Mouse (Mus musculus) lung, adult 18-20 months (tissue): ENCODE measurements around the gene 2210016F16Rik.
A peak's percentile ranks its signal among the peaks of the same experiment; 100 is the strongest.
"Not testable (repeated sequence)": the region's sequence is repeated elsewhere in the genome, so short reads cannot be mapped to it uniquely, and the experiment has no call there.

ENCODE experiments used
- DNase-seq, 2 experiments: peaks; one replicate each; pipeline ENCODE4 v3.0.0; 2022; ENCODE audit warnings: mixed read lengths in 2 of 2

The 2210016F16Rik gene

GRCm38 (mm10) chr13:58372278-58373152, 12.5 kb downstream of the 2210016F16Rik start:
- peak in 1 of 2 experiments; percentile 37 for DNase-seq

GRCm38 (mm10) chr13:58368835-58369234, 16.2 kb downstream of the 2210016F16Rik start:
- no peak for DNase-seq

GRCm38 (mm10) chr13:58367641-58368040, 17.4 kb downstream of the 2210016F16Rik start:
- DNase-seq: no peak

- DNase-seq: no peak
These were observed 18.7 kb downstream of the 2210016F16Rik start for GRCm38 (mm10) chr13:58366373-58366772.

DNA sequence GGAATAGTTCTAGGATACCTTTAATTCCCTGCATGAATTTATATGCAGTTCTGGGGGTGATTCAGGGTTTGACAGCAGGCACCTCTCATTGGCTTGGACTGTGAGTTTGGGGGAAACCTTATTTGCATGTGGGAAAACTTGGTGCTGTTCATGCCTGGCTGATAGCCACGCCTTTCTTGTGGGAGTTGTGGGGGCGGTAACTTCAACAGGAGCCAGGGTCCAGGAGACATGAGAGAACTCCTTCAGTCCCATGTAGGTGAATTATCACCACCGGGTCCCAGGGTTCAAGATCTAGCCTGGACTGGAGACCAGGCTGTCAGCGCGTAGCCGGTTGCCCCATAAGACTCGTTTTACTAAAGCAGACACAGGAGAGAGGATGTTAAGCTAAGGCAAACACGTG, 19.8 kb downstream of the 2210016F16Rik start:
- DNase-seq: not testable (repeated sequence)

DNA sequence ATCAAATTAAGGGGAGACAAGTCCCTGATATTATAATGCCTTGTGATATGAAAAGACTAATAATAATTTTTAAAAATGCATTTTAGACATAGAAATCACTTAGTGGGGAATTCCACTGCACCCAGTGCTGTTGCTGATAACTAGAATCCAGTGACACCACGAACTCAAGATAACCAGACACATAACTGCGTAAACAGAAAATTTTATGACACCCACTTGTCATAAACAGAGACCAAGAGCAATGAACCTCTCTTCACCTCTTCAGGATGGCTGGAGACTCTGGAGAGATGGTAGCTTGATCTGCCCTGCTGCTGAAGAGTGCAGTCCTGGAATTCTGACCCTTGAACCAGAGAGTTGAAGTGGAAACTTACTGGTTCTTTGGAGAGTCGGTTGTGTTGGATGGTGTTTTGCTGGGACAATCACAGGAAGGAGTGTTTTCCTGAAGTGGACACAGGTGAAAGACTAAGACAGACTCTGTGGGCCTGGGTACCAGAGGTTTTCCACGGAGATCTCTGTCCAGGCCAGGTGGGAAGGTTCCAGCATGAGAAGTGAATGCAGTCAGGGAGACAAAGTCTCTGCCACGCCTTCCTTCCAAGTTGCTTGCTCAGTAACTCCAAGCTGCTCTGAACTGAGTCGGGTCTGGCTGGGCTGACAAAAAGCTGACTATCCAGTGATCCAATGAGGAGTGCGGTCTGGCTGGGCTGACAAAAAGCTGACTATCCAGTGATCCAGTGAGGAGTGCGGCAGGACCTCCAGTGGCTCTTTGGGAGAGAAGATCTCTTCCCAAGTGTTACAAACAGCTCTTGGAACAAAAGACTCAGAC, 20.5 kb downstream of the 2210016F16Rik start:
- no peak for DNase-seq

DNA sequence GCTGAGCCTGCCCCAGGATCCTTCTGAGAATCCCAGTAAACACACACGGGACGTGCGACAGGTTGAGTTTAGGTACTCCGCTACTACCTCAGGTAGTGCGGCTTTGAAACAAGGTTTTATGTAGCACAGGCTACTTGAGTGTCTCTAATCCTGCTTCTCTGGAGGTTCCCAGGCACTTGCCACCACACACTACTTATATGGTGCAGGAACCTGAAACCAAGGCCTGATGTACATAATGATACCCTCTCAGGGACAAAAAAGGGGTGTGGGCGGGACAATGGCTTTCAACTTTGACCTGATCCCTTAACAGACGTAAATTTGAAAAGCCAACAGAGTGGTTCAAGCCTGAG, 25.7 kb downstream of the 2210016F16Rik start:
- DNase-seq: no peak

DNA sequence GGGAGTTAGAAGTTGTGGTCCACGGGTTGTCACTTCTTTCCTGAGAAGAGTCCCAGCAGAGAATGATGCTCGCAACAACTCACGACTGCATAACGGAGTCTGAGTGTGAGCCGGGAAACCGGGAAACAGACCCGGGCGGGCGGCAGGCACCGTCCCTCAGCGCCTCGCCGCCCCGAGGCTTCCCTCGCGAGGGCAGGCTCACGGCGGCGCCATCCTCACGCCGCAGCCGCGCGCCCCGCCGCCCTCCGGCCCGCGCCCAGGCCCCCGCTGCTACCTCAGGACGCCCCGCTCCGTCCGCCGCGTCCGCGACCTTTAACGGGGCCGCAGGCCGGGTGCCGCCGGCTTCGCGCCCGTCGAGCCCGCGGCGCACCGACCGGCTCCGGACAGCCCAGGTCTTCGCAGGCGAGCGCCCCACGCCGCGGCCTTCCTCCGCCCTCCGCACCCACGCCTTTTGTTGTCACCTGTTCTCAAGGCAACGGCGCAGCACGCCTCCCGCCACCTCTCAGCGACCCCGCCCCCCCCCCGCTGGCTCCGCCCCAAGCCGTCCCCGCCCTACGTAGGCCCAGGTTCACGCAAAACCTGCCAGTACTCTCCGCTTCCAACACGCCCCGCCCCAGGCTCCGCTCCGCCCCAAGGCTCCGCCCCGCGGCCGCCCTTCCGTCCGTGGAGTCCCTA, 26.3 kb downstream of the 2210016F16Rik start, which contains the start of gene Kif27:
TSS of gene Kif27 (minus strand) at position 494 of the 675 bp plus-strand sequence.
- DNase-seq: peak; percentile 88 to 91

GRCm38 (mm10) chr13:58352996-58353395, 32.0 kb downstream of the 2210016F16Rik start:
- DNase-seq: no peak

DNA sequence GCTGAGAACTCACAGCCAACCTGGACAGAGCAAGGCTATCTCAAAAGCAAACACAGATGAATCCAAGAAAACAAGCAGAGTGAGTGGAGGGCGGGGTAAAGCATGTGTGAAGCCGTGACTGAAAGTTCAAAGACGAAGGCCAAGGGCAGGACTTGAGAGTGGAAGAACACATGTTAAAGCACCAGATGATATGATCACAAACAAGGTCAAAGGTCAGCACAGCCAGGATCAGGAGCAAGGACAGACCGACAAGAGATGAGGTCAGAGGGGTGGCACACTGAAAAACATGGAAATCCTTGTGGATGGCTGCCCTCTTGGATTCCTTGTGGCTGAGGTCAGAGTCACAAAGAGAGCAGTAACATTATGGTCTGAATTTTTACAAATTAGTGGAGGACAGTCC, 34.4 kb downstream of the 2210016F16Rik start:
- DNase-seq: no peak

DNA sequence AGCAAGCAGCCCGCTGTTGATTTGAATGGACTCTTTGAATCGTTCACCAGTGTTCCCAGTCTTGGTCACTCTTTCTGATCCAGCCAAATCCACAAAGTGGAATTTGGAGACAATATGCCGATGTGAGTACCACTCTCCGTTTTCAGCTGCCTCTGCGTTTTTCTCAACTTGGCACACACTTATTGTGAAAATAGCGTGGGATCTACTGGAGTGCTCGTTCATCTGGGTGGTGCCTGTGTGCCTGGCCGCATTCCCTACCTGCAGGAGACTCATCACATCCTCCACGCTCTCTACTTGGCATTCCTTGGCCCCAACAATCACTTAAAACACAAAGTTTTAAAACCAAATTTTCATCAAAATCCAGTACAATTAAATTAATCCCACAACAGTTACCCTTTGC, 40.5 kb downstream of the 2210016F16Rik start:
- no peak for DNase-seq

DNA sequence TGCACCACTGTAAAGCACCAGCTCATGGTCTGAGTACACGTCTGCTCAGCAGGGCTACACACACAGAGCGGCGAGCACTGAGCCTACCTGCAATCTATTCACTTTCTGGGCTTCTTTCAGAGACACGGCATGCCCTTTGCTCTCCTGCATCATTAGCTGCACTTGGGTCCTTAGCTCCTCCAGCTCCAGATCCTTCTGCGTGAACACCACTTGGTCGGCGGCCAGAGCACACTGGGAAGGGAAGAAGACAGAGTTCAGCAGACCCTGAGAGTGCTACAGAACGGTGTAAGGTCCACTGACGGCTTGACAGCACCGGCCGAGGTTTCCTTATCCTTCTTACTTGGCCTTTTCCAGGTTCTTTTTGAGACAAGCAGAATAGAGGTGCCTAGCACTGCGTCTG, 47.6 kb downstream of the 2210016F16Rik start:
- no peak for DNase-seq

DNA sequence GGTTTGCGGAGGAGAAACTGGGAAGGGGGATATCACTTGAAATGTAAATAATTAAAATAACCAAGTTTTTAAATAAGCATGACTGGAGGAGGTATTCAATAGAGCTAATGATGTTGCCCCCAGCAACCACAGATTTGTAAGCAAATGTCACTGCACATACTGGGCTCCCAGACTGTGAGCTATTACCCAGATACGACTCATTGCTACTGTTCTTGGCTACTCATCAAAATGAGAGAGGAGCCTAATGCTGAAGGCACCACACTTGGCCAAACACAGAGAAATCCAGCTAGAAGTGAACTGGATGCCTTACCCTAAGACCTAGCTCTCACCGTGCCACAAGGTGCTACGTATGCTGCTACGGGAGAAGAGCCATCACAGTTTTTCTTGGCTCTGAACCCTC, 50.9 kb downstream of the 2210016F16Rik start:
- DNase-seq: no peak
